Mouse (Mus musculus) stomach, postnatal 0 days (tissue): ENCODE results near the gene Tpm1. TPM values are rescaled to one million over a fixed set of nuclear protein-coding genes. Genes with fewer than 3 reads are reported as not detected.

ENCODE experiments used
- ATAC-seq: fragments of 200-750 bp; cut with Nextera tagmentation; 2 replicates; pipeline ENCODE4 v1.8.0; 2017; ENCODE audit not compliant: low FRiP score, low TSS enrichment
- DNase-seq: peaks from one replicate; pipeline ENCODE4 v3.0.0-alpha.2; 2016; ENCODE audit warnings: low spot score
- H3K27ac ChIP-seq: fragments of 300-500 bp; sonication (generic); replicated peaks from 2 replicates; pipeline ENCODE4 v1.5.1; 2014; ENCODE audit warnings: mild to moderate bottlenecking, control low read depth
- H3K27me3 ChIP-seq: fragments of 300-500 bp; sonication (generic); 2 replicates; pipeline ENCODE4 v1.6.1; 2014; ENCODE audit warnings: low read length; ENCODE audit not compliant: control insufficient read depth, insufficient read depth
- H3K36me3 ChIP-seq: fragments of 300-500 bp; sonication (generic); 2 replicates; pipeline ENCODE4 v1.6.1; 2014; ENCODE audit warnings: low read length, mixed read lengths; ENCODE audit not compliant: control insufficient read depth, insufficient read depth
- H3K4me1 ChIP-seq: fragments of 300-500 bp; sonication (generic); replicated peaks from 2 replicates; pipeline ENCODE4 v1.6.1; 2014; ENCODE audit warnings: antibody characterized with exemption; ENCODE audit not compliant: control insufficient read depth, insufficient read depth
- H3K4me2 ChIP-seq: fragments of 300-500 bp; sonication (generic); replicated peaks from 2 replicates; pipeline ENCODE4 v1.6.1; 2014; ENCODE audit warnings: low read depth, mild to moderate bottlenecking, control low read depth, moderate library complexity
- H3K4me3 ChIP-seq: fragments of 300-500 bp; sonication (generic); 2 replicates; pipeline ENCODE4 v1.5.1; 2014; ENCODE audit warnings: low read depth, low read length, control low read depth
- H3K9ac ChIP-seq: fragments of 300-500 bp; sonication (generic); 2 replicates; pipeline ENCODE4 v1.6.1; 2014; ENCODE audit warnings: mild to moderate bottlenecking, low read length, control low read depth, mixed read lengths
- H3K9me3 ChIP-seq: fragments of 300-500 bp; sonication (generic); 2 replicates; pipeline ENCODE4 v1.6.1; 2016; ENCODE audit warnings: low read length; ENCODE audit not compliant: control insufficient read depth
- CTCF ChIP-seq: IDR thresholded peaks from 2 replicates; pipeline ENCODE4 v1.5.1; 2016; ENCODE audit warnings: antibody characterized with exemption, low read depth, mild to moderate bottlenecking, moderate library complexity
- EP300 ChIP-seq: optimal IDR thresholded peaks from 2 replicates; pipeline ENCODE3; 2016; ENCODE audit warnings: antibody characterized with exemption
- WGBS: fragments of 180-500 bp; shearing (Covaris S2); extraction: QIAGEN DNeasy Blood & Tissue Kit; methylation state at CpG from one replicate; pipeline ENCODE4 v1.1.7; 2014; 5-methylcytosine and 5-hydroxymethylcytosine counted together
- polyA plus RNA-seq: library from polyadenylated mRNA; unstranded; fragments of >200 nt; fragmentation: Nextera tagmentation; extraction: Ambion mirVana; gene quantifications from 2 replicates; pipeline ENCODE4 v1.2.1, GENCODE M21; 2015

Tpm1 gene
- polyA plus RNA-seq, 1 experiment from 2014 or later: 2,538 TPM

DNA sequence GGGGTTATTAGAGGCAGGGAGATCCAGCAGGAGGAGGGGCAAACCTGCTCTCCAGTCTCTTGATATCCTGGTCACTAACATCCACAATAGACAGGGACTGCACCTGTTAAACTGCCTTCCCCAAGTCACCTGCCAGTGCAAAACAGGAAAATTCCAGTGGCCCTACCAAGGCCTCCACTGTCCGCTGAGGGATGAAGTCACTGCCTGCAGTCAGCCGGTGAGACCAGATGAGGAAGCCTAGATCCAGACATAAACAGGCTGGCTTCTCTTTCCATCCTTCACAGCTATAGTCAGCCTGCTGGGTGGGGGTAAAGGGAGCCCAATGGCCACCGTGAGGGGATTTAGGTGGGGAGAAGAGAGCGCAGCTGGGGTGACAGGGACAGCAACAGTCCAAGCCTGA is 45.5 kb downstream of the Tpm1 start:
- Histone ChIP-seq H3K9ac (no peak overlapping the region), H3K36me3 (no peaks in the 10 kb centered on the region), H3K4me3 (no peak overlapping the region), H3K9me3 (no peaks in the 10 kb centered on the region), H3K27me3 (no peaks in the 10 kb centered on the region), H3K4me1 (no peaks in the 10 kb centered on the region), H3K4me2 (no peak overlapping the region), H3K27ac (no peak overlapping the region)
- DNase-seq (no peak), ATAC-seq (peak; percentile 31; the same call in 1 of the 2 replicates)
- 57% methylated on average over 4 of the region's 4 CpGs for WGBS
- TF ChIP-seq CTCF (no peak), EP300 (no peak)

DNA sequence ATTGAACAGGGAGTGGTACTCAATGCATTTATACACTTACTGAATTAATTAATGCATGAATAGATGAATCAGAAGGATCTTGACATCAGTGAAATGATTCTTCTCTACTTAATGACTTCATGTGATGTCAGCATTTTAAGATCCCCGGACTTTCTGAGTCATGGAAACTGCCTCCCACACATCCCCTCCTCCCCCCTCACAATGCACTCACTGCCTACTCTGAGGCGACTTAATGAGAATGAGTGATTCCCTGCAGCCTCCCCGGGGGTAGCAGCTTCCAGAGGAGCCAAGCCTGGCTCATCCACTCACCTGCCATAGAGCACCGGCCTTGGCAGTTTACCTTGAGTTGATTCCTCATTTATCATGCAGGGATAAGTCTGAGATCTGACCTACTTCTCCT is 46.0 kb downstream of the Tpm1 start:
- no peak for TF ChIP-seq CTCF
- TF ChIP-seq EP300: no peak
- no peak for ATAC-seq
- Histone ChIP-seq H3K4me2 (no peak overlapping the region), H3K36me3 (no peaks in the 10 kb centered on the region), H3K9me3 (no peaks in the 10 kb centered on the region), H3K4me1 (no peaks in the 10 kb centered on the region), H3K9ac (no peak overlapping the region), H3K4me3 (no peak overlapping the region), H3K27me3 (no peaks in the 10 kb centered on the region), H3K27ac (no peak overlapping the region)
- DNase-seq: no peak
- 28% methylated on average over 4 of the region's 4 CpGs for WGBS

DNA sequence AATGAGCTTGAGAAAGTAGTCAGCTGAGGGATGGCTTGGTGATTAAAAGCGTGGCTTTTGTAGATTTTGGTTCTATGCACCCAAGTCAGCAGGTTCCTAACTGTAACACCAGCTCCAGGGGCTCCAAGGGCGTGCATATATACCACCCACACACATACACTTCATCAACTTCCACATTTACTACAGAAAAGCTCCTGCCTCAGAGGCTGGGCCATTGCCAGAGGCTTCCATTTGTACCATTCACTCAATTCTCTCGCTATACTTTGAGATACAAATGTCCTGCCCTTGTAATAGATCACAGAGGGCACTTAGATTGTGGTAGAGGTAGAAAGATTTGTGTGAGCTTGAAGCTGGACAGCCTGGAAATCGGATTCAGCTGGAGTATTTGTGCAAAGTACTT is 47.7 kb downstream of the Tpm1 start:
- Histone ChIP-seq H3K4me3 (no peak overlapping the region), H3K9ac (no peak overlapping the region), H3K9me3 (no peaks in the 10 kb centered on the region), H3K4me1 (no peaks in the 10 kb centered on the region), H3K27me3 (no peaks in the 10 kb centered on the region), H3K36me3 (no peaks in the 10 kb centered on the region), H3K4me2 (no peak overlapping the region), H3K27ac (no peak overlapping the region)
- DNase-seq: no peak
- ATAC-seq: peak; percentile 3; the same call in 1 of the 2 replicates
- no peak for TF ChIP-seq CTCF
- no peak for TF ChIP-seq EP300
- WGBS: 69% methylated on average over 4 of the region's 4 CpGs

DNA sequence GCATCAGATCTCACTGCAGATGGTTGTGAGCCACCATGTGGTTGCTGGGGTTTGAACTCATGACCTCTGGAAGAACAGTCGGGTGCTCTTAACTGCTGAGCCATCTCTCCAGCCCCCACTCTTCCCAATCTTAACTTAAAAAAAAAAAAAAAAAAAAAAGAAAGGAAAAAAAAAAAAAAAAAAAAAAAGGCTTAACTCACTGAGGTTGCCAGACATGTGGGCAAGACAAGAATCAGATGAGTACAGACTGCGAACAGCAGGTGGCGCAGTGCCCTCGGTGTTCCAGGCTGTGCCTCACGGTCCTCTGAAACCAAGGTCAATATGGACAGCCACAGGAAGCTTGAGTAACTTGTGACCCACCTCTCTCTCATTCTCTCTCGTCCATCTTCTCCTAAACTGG is 48.2 kb downstream of the Tpm1 start:
- no peaks in the 10 kb centered on the region for H3K9me3 ChIP-seq
- no peak overlapping the region for H3K4me2 ChIP-seq
- no peaks in the 10 kb centered on the region for H3K4me1 ChIP-seq
- H3K9ac ChIP-seq: no peak overlapping the region
- 3% methylated on average over 6 of the region's 6 CpGs for WGBS
- H3K4me3 ChIP-seq: no peak overlapping the region
- TF ChIP-seq EP300 (no peak), CTCF (peak; percentile 90)
- no peak overlapping the region for H3K27ac ChIP-seq
- no peaks in the 10 kb centered on the region for H3K27me3 ChIP-seq
- ATAC-seq: peak; percentile 83
- peak; percentile 93 for DNase-seq
- no peaks in the 10 kb centered on the region for H3K36me3 ChIP-seq

DNA sequence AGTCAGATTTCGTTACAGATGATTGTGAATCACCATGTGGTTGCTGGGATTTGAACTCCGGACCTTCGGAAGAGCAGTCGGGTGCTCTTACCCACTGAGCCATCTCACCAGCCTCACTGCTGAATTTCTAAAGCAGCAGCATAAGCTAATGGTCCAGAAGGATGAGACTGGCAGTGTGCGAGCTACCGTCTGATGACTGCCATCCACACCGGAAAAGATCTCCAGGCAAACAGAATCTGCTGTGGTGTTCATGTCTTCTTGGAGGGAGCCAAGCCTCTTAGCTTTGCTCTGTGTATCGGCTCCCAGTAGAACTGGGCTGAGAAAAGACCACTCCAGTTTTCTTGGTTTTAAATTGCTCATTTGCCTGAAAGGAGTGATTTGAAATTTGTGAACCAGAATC is 49.5 kb downstream of the Tpm1 start:
- no peak overlapping the region for H3K4me3 ChIP-seq
- H3K4me1 ChIP-seq: no peaks in the 10 kb centered on the region

DNA sequence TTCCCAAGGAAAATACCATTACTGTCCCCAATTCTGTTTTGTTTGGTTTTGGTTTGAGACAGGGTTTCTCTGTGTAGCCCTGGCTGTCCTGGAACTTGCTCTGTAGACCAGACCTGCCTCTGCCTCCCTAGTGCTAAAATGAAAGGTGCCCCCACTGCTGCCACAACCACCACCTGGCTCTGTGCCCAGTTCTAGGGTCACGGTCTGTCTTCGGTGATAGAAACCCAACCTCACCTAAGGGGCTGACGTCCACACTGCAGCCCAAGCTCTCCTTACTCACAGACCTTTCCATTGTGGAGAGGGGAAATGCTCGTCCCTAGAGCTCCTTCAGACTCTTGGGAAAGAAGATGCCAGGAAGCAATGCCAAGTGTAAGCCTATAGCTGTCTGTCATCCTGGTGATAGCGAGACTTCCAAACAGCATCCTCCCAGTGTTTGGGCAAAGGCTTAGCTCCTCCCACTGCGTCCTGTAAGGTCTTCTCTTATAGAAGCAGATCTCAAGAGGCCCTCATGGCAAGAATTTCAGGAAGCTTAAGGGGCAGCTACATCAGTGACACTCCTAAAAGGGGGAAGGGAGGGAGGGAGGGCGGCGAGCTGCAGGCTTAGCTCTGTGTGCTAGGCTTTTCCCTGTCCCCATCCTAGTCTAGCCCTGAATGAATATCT is 57.3 kb downstream of the Tpm1 start:
- Histone ChIP-seq H3K4me2 (no peak overlapping the region), H3K27me3 (no peaks in the 10 kb centered on the region), H3K4me3 (no peak overlapping the region), H3K9me3 (no peaks in the 10 kb centered on the region), H3K27ac (no peak overlapping the region), H3K9ac (no peak overlapping the region), H3K36me3 (no peaks in the 10 kb centered on the region), H3K4me1 (0 out of 2 replicates have a peak, but pooled peaks cover 7% of the 10 kb centered on the region)
- ATAC-seq (no peak), DNase-seq (no peak)
- TF ChIP-seq EP300 (no peak), CTCF (no peak)
- WGBS: 66% methylated on average over 8 of the region's 8 CpGs

More for the DNA sequence above, 49.5 kb downstream of the Tpm1 start:
- no peaks in the 10 kb centered on the region for H3K36me3 ChIP-seq
- no peaks in the 10 kb centered on the region for H3K27me3 ChIP-seq
- H3K27ac ChIP-seq: no peak overlapping the region
- DNase-seq (no peak), ATAC-seq (no peak)
- H3K9ac ChIP-seq: no peak overlapping the region
- no peak overlapping the region for H3K4me2 ChIP-seq
- TF ChIP-seq EP300 (no peak), CTCF (no peak)
- WGBS: 91% methylated on average over 8 of the region's 8 CpGs
- H3K9me3 ChIP-seq: no peaks in the 10 kb centered on the region
